Mouse (Mus musculus): ENCODE measurements around the gene Pkib. TPM values are rescaled to one million over a fixed set of nuclear protein-coding genes. Genes with fewer than 3 reads are reported as not detected.

Gene Pkib
- polyA plus RNA-seq (2014; fragmentation: Illumina TruSeq; extraction: RNeasy Lipid Tissue Mini Kit (QIAGEN cat#74804); ENCODE audit: low read depth, low replicate concordance): 555 TPM

DNA sequence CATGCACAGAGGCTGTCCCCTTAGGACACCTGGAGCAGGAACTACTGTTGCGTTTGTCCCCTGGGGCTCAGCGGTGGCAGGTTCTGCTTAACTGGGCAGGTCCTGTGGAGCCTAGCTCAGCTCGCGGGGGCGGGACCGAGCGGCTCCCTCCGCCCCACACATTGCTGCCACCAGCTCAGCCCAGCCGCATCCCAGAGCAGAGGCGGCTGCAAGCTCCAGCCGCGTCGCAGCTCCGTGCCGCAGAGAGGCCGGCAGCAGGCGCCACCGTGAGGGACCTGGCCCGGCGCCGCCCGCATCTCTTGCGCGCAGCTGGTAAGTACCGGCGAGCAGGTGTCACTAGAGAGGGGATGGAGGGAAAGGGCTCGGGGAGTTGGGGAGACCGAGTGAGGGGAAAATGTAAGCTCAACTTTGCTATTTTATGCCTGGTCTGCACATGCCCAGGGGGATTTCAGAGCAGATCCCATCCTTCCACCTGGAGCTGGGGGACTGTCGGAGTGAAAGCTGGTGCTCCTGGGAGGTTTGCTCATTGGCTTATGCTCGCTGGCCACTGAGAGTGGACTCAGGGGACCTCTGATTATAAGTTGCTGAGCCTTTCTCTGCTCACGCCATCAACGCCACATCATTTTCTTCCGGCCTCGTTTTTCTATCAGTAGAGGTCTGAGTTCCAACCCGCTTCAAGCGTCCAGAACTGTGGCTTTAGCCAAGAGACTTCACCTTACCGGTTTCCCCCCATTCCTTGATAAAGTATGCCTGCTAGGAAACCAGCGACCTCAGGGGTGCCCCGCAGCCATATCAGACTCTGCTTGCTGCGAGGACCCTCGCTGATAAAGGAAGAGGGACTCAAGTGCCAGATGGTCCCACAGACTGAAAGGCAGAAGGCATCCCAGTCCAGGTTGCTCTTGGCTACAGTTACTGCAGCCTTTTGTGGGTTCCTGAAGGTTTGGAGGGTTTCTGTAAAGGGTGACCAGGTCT, at the start of gene Pkib:
TSS of gene Pkib (plus strand) at position 86 of the 972 bp plus-strand sequence.

DNA sequence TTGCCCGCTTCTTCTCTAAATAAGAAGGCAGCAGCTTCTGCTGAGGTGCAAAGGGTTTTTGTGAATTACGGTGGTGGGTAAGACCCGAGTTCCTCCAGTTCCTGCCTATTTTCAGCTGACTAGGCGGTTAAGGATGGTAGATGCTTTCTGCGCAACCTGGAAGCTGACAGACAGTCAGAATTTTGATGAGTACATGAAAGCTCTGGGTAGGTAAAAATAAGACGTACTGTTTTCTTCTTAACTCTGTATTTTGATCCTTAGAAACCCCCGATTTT, 153.0 kb downstream of the Pkib start, which contains the start of gene Fabp7:
TSS of gene Fabp7 (plus strand) at position 6 of the 275 bp plus-strand sequence.

Other genes starting within 250 kb of the Pkib start
- gene Hsf2, start 145.6 kb upstream of the Pkib start, polyA plus RNA-seq (2014; fragmentation: Illumina TruSeq; extraction: RNeasy Lipid Tissue Mini Kit (QIAGEN cat#74804); ENCODE audit: low read depth, low replicate concordance): 160 TPM
- gene Serinc1, start 99.5 kb upstream of the Pkib start, polyA plus RNA-seq (2014; fragmentation: Illumina TruSeq; extraction: RNeasy Lipid Tissue Mini Kit (QIAGEN cat#74804); ENCODE audit: low read depth, low replicate concordance): 104 TPM
- 0.57 TPM for gene Fabp7, start 152.9 kb downstream of the Pkib start, polyA plus RNA-seq (2014; fragmentation: Illumina TruSeq; extraction: RNeasy Lipid Tissue Mini Kit (QIAGEN cat#74804); ENCODE audit: low read depth, low replicate concordance)
- gene Smpdl3a, start 162.4 kb downstream of the Pkib start, polyA plus RNA-seq (2014; fragmentation: Illumina TruSeq; extraction: RNeasy Lipid Tissue Mini Kit (QIAGEN cat#74804); ENCODE audit: low read depth, low replicate concordance): 41.0 TPM

All from testis, adult 10 weeks (tissue).